Mouse (Mus musculus): ENCODE results near the gene Hmgb2.

DNA sequence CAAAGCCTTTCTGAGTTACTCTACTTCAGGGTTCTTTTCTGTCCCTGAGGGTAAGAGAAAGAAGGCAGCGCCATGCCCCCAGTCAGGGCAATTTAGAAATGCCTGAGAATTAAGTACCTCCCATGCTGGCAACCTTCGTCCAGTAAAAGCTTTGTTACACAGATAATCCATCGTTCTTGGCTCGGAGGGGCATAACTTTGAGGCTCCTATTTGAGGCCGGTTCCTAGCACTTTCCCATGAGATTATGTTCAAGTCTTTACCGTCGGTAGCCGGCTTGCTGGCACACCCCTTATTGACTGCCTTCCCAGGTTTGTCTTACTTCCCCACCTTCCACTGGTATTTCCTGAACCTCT, 13.2 kb upstream of the Hmgb2 start:
- no peak for TF ChIP-seq CTCF (IDR thresholded peaks at IDR 0.05; ENCODE audit: control insufficient read depth, insufficient read depth, low read length)
- no peak for TF ChIP-seq POLR2A (IDR thresholded peaks at IDR 0.05; ENCODE audit: borderline replicate concordance, control insufficient read depth, low read depth, low read length)
